Mouse (Mus musculus): ENCODE results near the gene Gm47996. TPM values are rescaled to one million over a fixed set of nuclear protein-coding genes. Genes with fewer than 3 reads are reported as not detected.

The Gm47996 gene
- total RNA-seq, 2 experiments from 2014 or later, result not detected

DNA sequence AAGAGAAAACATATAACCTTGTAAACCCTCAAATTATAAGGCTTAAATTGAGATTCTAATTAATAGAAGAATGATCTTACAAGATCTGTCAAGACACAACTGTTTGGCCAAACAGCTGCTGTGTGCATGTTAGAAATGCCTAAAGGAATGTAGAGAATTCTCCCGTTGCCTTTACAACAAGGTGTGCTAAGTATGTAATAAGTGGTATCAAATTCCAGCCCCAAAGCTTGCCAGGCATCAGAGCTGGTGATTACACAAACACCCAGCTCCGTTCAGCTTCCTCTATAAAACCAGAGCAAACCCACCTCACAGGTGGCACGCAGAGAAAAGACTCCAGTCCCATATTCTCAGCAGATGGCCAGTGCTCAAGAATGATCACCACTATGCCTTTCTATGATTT is 27.8 kb downstream of the Gm47996 start:
- no peak for DNase-seq
- intact Hi-C loops (cut with DNase I; ENCODE audit: low total_unique reads), result no loop called here

DNA sequence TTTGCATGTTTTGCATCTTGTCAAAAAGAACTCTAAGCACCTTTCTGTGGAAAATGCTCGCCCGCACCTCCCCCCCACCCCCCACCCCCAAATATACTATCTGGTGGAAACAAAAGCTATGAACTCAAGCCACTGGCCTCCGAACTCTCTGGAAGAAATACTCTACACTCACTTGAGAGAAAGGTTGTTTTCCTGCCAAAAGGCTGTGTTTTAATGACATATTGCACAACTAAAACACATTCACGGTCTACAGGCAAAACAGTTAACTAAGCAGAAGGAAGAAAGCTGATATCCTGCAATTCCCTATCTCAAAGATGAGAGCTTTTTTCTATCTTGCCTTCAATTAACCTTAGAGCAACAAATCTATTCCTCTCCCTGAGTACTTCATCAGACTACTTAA is 33.4 kb downstream of the Gm47996 start:
- intact Hi-C loops (cut with DNase I; ENCODE audit: low total_unique reads), result no loop called here
- no peak for DNase-seq

DNA sequence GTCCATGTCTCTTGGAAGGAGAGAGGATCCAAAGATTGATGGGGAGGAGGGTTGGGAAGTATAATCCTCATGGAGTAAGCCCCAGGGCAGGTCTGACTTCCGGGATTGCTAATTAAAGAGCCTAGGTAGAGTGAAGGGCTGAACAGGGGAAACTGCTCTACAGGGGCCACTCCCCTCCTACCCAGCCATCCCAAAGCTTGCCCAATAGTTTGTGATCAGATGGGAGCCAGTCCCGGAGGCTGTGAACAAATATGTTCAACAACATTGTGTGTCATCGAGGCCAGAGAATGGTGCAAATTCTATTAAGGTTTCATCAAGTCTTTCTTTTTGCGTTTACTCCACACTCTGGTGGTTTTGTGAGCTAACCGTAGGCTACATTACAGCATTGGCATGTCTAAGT is 34.1 kb downstream of the Gm47996 start:
- intact Hi-C loops (cut with DNase I; ENCODE audit: low total_unique reads), result no loop called here
- DNase-seq, result no peak

DNA sequence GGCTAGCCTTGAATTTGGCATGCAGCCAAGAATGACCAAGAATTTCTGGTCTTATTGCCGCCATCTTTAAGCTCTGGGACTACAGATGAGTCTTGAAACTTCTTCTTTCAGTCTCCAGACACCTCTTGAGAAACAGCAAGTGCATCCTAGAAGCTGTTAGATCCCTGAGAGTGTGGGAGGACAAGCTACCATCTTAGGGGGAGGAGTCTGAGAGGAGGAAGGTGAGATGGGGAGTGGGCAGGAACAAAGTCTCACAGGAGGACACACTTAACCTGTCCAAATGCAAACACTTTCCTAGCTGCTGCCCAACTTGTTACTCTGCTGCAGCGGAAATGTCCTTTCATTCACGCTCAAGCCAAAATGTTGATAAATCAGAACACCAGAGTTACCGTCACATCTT is 34.8 kb downstream of the Gm47996 start:
- intact Hi-C loops (cut with DNase I; ENCODE audit: low total_unique reads), result no loop called here
- no peak for DNase-seq

DNA sequence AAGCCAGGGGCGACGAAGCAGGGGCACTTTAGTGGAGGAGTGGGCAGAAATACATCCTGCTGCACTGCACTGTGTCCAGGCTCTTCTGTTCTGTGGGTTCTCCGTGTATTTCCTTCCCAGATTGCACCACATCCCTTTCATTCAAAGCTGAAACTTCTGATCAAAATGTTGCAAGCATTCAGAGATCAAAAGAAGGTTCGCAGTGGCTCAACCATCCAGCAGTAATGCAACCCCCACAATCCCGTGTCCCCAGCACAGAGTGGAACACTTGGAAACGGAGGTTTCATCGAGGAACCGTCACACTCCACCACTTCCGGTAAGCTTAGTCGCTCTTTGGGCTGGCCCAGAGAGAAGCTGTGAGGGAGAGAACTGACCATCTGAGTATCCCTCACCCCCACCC is 35.2 kb downstream of the Gm47996 start:
- intact Hi-C loops (cut with DNase I; ENCODE audit: low total_unique reads), result no loop called here
- DNase-seq, result no peak

DNA sequence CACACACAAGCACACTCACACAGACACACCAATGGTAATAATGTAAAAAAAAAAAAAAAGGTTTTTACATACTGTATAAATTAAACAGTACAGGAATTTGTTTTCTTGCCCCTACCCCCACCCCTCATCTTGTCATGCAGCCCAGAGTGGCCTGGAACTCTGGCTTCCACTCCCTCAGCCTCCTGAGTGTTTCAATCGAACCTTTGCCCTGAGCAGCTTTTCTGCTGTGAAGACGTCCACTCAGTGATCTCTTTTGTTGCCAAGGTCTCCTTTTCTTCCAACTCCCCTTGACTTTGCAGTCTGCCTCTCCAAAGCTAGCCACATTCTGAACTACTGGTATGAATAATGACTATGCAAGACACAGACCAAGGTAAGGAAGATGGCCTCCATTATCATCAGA is 35.9 kb downstream of the Gm47996 start:
- intact Hi-C loops (cut with DNase I; ENCODE audit: low total_unique reads), result no loop called here
- no peak for DNase-seq

DNA sequence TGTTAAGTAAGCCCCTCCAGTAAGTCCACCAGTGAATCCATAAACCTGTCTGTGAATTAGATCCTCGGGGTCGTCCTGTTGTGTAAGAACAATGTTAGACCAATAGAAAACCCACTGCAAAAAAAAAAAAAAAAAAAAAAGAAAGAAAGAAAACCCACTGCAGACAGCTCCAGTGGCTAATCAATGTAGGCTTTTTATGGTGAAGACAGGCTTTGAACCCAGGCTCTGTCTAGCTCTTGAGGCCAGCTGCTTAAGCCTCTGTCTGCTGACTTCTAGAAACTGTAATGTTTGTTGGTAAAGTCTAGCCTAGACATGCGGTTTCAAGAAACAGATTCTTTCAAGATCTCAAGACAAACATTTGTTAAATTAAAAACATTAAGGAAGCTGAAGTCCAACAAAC is 40.2 kb downstream of the Gm47996 start:
- DNase-seq, result no peak
- intact Hi-C loops (cut with DNase I; ENCODE audit: low total_unique reads), result no loop called here

DNA sequence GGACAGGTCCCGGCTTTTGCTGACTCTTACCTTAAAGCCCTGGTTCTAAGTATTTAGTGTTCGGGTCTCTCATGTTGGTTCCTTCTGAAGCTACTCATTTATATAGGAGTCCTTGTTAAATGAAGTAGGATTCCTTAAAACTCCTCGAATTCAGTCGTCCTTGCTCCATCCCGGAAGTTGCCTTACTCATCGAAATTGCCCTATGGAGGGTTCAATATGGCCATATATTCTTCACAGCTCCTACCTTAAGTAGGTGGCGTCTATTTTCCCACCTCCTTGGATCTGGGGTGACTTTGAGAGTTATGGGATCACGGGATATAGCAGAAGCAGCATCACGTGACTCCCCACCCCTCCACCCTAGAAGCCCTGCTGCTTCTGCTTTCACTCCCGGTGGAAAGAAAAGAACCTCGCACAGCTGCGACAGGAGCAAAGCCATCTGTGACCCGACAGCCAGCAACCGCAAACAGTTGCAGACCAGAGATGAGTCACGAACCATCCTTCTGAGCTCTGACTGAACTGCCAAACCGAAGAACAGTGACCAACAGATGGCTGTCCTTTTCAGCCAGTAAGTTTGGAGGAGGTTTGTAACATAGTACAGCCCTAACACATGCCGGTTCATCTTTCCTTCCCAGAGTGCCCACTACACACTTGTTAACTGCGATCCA is 40.7 kb downstream of the Gm47996 start:
- DNase-seq, result peak; percentile 75
- intact Hi-C loops (cut with DNase I; ENCODE audit: low total_unique reads), result no loop called here

DNA sequence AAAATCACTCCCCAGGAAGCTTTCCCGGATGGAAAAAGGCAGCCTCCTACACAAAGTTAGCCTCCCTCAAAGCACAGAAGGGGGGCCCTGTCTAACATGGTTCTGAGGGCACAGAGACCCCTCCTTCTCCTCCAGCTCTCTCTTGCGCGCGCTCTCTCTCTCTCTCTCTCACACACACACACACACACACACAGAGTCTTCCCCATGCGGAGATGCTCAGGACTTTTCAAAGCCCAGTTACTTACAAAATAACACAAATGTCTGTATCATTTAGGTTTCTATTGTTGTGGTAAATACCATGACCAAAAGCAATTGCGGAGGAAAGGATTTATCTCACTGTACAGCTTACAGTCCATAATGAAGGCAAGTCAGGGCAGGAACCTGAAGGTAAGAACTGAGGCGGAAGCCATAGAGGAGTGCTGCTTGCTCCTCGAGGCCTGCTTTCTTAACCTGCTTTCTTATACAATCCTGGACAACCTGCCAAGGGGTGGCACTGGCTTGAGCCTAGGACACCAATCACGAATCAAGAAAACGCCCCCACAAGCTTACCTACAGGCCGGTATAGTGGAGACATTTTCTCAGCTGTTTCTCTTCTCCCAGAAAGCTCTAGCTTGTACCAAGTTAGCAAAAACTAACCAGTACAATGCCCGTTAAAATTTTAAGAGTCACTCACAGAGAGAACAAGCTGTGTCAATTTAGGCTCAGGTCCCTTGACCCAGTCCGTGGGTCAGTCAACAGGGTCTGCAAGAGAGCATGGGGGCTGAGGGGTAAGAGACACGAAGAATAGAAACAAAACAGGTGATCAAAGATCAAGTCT is 41.5 kb downstream of the Gm47996 start:
- DNase-seq, result no peak
- intact Hi-C loops (cut with DNase I; ENCODE audit: low total_unique reads), result no loop called here

DNA sequence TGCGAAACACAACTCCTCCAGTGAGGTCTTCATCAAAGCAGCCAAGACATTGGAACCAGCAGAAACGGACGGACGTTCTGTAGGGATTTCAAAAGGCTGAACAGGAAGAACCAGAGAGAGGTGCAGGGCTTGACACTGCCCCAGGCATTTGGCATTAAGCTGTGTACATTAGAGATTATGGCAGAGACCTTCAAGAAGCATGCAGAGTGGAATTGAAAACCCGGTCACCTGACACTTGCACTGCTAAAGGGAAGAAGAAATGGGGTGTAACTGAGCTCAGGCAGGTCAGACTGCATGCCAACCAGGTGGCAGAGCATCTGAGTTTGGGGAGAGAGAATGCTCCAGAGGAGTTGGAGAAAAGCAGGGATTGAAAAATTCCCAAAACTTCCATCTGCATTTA is 45.5 kb downstream of the Gm47996 start:
- DNase-seq, result no peak
- intact Hi-C loops (cut with DNase I; ENCODE audit: low total_unique reads), result no loop called here

DNA sequence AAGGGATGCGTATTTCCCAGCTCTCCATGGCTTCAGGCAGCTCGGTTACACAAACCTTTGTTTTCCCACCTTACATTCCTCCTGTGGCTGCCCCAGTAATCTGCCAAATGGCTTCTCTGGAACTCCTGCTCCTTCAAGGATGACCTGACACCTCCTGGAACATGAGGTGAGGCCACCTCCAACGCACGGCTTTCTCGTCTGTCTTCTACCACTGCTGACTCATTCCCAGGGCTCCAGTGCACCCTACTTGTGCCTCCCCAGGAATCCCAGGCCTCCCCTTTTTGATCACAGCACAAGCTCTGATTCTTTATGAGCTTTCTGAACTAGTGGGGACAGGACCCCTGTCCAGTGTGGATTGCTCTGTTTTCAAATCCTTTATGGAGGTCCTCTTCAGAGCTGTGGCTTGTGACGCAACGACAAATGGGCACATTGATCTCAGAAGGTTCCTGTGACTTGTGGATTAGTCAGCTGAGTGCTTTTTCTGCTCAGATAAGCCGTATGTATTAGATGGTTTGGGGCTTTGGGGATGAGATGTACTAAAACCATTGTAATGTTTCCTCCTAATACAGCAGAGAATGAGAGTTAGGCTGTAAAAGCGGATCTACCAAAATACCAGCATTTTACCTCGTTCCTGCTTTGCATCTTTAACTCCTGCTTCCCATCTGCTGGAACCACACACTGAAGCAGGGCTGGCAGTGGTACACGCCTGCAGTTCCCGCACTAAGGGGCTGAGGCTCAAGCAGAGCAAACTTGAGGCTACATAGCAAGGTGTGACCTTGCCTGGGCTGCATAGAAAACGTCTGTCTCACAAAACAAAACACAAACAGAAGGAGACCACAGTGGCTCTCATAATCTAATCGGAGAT is 48.4 kb downstream of the Gm47996 start:
- DNase-seq, result no peak
- intact Hi-C loops (cut with DNase I; ENCODE audit: low total_unique reads), result no loop called here

DNA sequence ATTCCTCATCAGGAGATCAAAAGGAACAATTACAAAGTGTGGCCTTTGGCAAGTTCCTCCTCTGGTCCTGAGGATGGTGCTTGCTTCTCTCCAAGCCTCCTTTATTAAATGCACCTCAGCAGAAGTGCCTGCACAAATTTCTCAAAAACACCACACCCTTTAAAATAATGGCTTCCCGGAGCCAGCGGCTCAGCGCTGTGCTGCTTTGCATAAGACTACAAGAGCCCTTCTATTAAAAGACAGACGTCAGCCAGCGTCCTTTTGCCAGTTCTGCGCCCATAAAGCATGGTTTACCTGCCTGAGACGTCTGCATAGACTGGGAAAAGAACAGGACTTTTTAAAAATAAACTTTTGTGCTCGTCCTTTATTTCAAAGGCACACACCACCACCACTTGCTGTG is 49.1 kb downstream of the Gm47996 start:
- DNase-seq, result no peak
- intact Hi-C loops (cut with DNase I; ENCODE audit: low total_unique reads), result no loop called here

Other genes starting within 250 kb of the Gm47996 start
- gene Hmcn1, start 216.7 kb upstream of the Gm47996 start, total RNA-seq (2021), result 10 to 100 TPM in 1 of 2 experiments, 1 to 10 TPM in 1; 9.3 to 10.9 TPM
- gene Gm47985, start 27.6 kb upstream of the Gm47996 start, total RNA-seq (2021), result under 1 TPM in 1 of 2 experiments, not detected in 1; 0.23 TPM
- under 1 TPM in 1 of 2 experiments, not detected in 1; 0.20 TPM for gene Gm8947, start 17.8 kb upstream of the Gm47996 start, total RNA-seq (2021)
- gene Gm47995, start 11.7 kb upstream of the Gm47996 start, total RNA-seq (2021), result under 1 TPM in 1 of 2 experiments, not detected in 1; 0.27 TPM
- gene 3110040M04Rik, start 6.0 kb upstream of the Gm47996 start, total RNA-seq (2021), result not detected
- gene Ivns1abp, start 134.3 kb downstream of the Gm47996 start, total RNA-seq (2021), result 100 to 1,000 TPM; 109 TPM
- gene Swt1, start 218.3 kb downstream of the Gm47996 start, total RNA-seq (2021), result 1 to 10 TPM; 4.6 to 8.1 TPM
- gene Trmt1l, start 218.4 kb downstream of the Gm47996 start, total RNA-seq (2021), result 10 to 100 TPM; 12.0 to 12.3 TPM